Mouse (Mus musculus) retina, embryonic 14.5 days (tissue): Measurements from ENCODE around the gene Atp6v1d.

Experiments used
- DNase-seq: peaks from one replicate; pipeline ENCODE4 v3.0.0-alpha.2; 2015; ENCODE audit warnings: low spot score

Atp6v1d gene

GRCm38 (mm10) chr12:78794236-78794635 lies 67.2 kb downstream of the Atp6v1d start:
- no peak for DNase-seq

DNA sequence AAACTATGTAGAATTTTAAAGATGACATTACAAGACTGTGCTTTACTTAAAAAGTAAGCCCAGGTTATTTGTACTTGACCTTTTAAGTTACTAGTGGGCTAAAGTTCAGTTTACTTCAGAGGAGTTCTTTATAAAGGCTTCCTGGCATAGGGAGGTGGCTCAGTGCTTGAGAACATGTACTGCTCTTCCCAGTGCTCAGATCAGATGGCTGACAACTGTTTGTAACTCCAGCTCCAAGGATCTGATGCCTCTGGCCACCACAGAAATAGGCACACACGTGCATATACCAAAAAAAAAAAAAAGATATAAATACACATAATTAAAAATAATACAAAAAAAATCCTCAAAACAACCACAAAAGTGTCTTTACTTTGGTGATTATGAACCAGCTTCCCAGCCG lies 70.6 kb downstream of the Atp6v1d start:
- DNase-seq: no peak
